Mouse (Mus musculus) layer of hippocampus, adult 9-10 months (tissue): ENCODE measurements around the gene Zfp13.
"Not testable (repeated sequence)": the region's sequence is repeated elsewhere in the genome, so short reads cannot be mapped to it uniquely, and the experiment has no call there.

Experiments
- DNase-seq: peaks from one replicate; pipeline ENCODE4 v3.0.0; 2022; ENCODE audit warnings: low spot score

Zfp13 gene

GRCm38 (mm10) chr17:23550188-23550791 is 49.0 kb downstream of the Zfp13 start:
- peak; percentile 99 for DNase-seq

GRCm38 (mm10) chr17:23549441-23549840 is 49.8 kb downstream of the Zfp13 start:
- DNase-seq = no peak

- DNase-seq = peak; percentile 82
Observed at GRCm38 (mm10) chr17:23548615-23549014, 50.7 kb downstream of the Zfp13 start.

GRCm38 (mm10) chr17:23547681-23548443 is 51.4 kb downstream of the Zfp13 start:
- no peak for DNase-seq

GRCm38 (mm10) chr17:23546702-23547505 is 52.4 kb downstream of the Zfp13 start:
- DNase-seq = peak; percentile 83

GRCm38 (mm10) chr17:23546333-23546701 is 53.0 kb downstream of the Zfp13 start:
- peak; percentile 66 for DNase-seq

GRCm38 (mm10) chr17:23545841-23546240 is 53.4 kb downstream of the Zfp13 start:
- no peak for DNase-seq

GRCm38 (mm10) chr17:23544766-23545165 is 54.5 kb downstream of the Zfp13 start:
- DNase-seq = no peak

GRCm38 (mm10) chr17:23543983-23544382 is 55.3 kb downstream of the Zfp13 start:
- no peak for DNase-seq

- no peak for DNase-seq
Observed at GRCm38 (mm10) chr17:23543325-23543724, 56.0 kb downstream of the Zfp13 start.

- no peak for DNase-seq
Observed at GRCm38 (mm10) chr17:23542835-23543234, 56.5 kb downstream of the Zfp13 start.

GRCm38 (mm10) chr17:23542004-23542720 is 57.1 kb downstream of the Zfp13 start:
- no peak for DNase-seq

- no peak for DNase-seq
Observed at GRCm38 (mm10) chr17:23540605-23541475, 58.4 kb downstream of the Zfp13 start.

- DNase-seq = no peak
Observed at GRCm38 (mm10) chr17:23540106-23540505, 59.2 kb downstream of the Zfp13 start.

GRCm38 (mm10) chr17:23539608-23540007 is 59.7 kb downstream of the Zfp13 start:
- DNase-seq = no peak

- no peak for DNase-seq
Observed at GRCm38 (mm10) chr17:23538299-23539015, 60.8 kb downstream of the Zfp13 start.

- no peak for DNase-seq
Observed at GRCm38 (mm10) chr17:23537554-23538255, 61.6 kb downstream of the Zfp13 start.

- not testable (repeated sequence) for DNase-seq
Observed at GRCm38 (mm10) chr17:23535046-23535788, 64.1 kb downstream of the Zfp13 start.
